Mouse (Mus musculus): ENCODE measurements around the gene Gm14685.
"Not testable (repeated sequence)": the region's sequence is repeated elsewhere in the genome, so short reads cannot be mapped to it uniquely, and the experiment has no call there.

DNA sequence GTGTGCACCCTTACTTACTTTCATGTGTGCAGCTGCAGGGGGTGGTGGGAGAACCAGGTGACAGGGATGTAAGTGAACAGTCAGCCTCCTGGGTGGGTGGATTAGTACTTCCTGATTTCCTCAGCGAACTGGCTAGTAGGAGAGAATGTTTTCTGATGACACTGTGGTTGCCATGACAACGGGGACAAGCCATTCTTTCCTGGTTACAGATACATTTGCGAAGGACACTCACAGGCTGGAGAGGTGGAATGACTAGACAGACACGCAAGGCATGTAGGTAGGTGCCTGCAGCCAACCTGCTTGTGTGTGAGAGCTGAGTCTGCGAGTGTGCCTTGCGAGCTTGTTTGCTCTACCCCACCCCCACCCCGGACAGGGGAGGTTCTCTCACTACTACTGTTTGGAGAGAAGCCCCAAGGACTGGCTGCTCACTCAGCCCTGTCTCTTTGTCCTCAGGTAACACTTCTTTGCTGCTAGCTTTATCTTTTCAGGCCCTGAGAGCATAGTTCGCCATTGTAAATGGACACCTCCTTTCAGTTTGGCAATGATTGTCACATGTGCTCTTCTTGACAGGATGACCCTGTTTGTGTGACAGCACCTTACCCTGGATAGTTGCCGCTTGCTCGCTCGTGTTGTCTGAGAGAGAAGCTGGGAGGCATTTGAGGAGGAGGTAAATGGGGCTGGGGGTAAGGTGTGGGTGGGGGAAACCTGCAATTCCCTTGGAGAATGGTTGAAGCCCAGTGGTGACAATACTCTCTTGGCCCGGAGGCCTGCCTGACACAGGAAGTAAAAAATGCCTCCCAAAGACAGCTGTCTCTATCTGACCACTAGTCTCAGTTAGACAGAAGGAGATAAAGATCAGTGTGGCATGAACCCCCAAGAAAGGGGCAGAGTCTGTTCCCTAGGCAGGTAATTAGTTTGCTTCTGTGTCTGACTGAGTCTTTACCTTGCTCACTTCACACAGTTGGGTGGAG, 6.3 kb downstream of the Gm14685 start:
- TF ChIP-seq GATA1, TAL1 (IDR thresholded peaks at IDR 0.05; ENCODE audit: low read length): not testable (repeated sequence)
